ENCODE assay signal across 9 mouse cellular contexts in the genomic region with DNA sequence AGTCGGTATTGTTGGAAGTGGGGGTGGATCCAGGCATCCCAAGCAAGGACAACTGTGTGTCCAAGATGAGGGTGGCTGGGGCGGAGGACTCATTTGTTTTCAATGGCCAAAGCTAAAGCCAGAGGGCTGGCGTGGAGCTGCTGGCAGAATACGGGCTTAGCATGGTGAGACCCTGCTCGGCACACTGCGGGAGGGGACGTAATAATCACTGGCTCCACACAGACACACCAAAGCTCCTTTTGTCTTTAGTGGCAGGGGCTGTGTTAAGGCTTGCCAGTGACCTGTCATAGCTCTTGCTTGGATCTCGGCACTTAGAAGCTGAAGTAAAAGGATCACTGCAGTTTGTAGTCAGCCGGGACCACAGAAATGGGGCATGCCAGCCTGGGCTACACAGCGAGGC.
DNase-seq lines count a peak whose midpoint lies in the region; ATAC-seq and TF ChIP-seq lines count a peak whose summit lies in the region.
"Had no signal": no experiment of that assay in that cellular context is flagged by ENCODE, and none has a peak within 500 bp of the region (broad histone marks: within the 10 kb centered on the region; RNA-seq: fewer than 3 reads in every experiment).

No protein-coding gene starts in this region.

- H3K27ac ChIP-seq in heart, embryonic 14.5 days (replicated peaks in 1 of 2; ENCODE audit: control insufficient read depth in 1 of 2, insufficient read depth in 1 of 2, low read depth in 2 of 2, low read length in 2 of 2) = peak overlapping the region; percentile 46 to 86
- peak overlapping the region; percentile 21; the same call in 1 of the 2 replicates for H3K27ac ChIP-seq in forebrain, embryonic 16.5 days (ENCODE audit: low read length)
- H3K27ac ChIP-seq in liver, embryonic 16.5 days (ENCODE audit: low read length) = peak overlapping the region; percentile 20; the same call in 1 of the 2 replicates

- peak overlapping the region; percentile 59 for H3K9ac ChIP-seq in heart, embryonic 14.5 days (ENCODE audit: low read length)
- peak overlapping the region; percentile 11; the same call in 1 of the 2 replicates for H3K9ac ChIP-seq in forebrain, embryonic 16.5 days (replicated peaks; ENCODE audit: low read depth, low read length)
- no peak overlapping the region for H3K9ac ChIP-seq in liver, embryonic 16.5 days (ENCODE audit: low read depth, low read length)

- H3K9me3 ChIP-seq in heart, embryonic 14.5 days (ENCODE audit: control insufficient read depth, low read length) = no peaks in the 10 kb centered on the region
- no peaks in the 10 kb centered on the region for H3K9me3 ChIP-seq in G1E (replicated peaks)
- no peaks in the 10 kb centered on the region for H3K9me3 ChIP-seq in forebrain, embryonic 16.5 days (ENCODE audit: control insufficient read depth, low read length)
- H3K9me3 ChIP-seq in liver, embryonic 16.5 days (replicated peaks; ENCODE audit: control insufficient read depth, low read length) = no peaks in the 10 kb centered on the region

- no peak for DNase-seq in heart, adult 8-10 months (ENCODE audit: low spot score)
- DNase-seq in G1E (ENCODE audit: low spot score) = no peak
- DNase-seq in right cerebral cortex, postnatal 36 days (ENCODE audit: low spot score in 2 of 2) = no peak
- DNase-seq in left cerebral cortex, adult 9 months (ENCODE audit: low spot score in 2 of 2) = no peak
- DNase-seq in kidney, adult 9 months = no peak
- DNase-seq: right cerebral cortex, adult 18-20 months had no signal

- TF ChIP-seq CTCF in G1E (IDR thresholded peaks at IDR 0.05; ENCODE audit: low read depth, low read length) = no peak

- H3K4me2 ChIP-seq in heart, embryonic 14.5 days (ENCODE audit: low read length) = peak overlapping the region; percentile 61; the same call in 1 of the 2 replicates
- H3K4me2 ChIP-seq in forebrain, embryonic 16.5 days (ENCODE audit: low read length) = peak overlapping the region; percentile 30
- no peak overlapping the region for H3K4me2 ChIP-seq in liver, embryonic 16.5 days (ENCODE audit: low read depth, low read length)

- no peaks in the 10 kb centered on the region for H3K27me3 ChIP-seq in heart, embryonic 14.5 days (ENCODE audit: control insufficient read depth, insufficient read depth, low read length)
- H3K27me3 ChIP-seq in G1E (ENCODE audit: insufficient read depth, low read length) = no peaks in the 10 kb centered on the region
- H3K27me3 ChIP-seq in forebrain, embryonic 16.5 days (replicated peaks; ENCODE audit: control insufficient read depth, insufficient read depth, low read length) = no peaks in the 10 kb centered on the region
- no peaks in the 10 kb centered on the region for H3K27me3 ChIP-seq in liver, embryonic 16.5 days (ENCODE audit: control insufficient read depth, insufficient read depth, low read depth, low read length)

- peaks cover 31% of the 10 kb centered on the region; the same call in 1 of the 2 replicates for H3K36me3 ChIP-seq in heart, embryonic 14.5 days (ENCODE audit: control insufficient read depth, insufficient read depth, low read length)
- H3K36me3 ChIP-seq in G1E (replicated peaks) = peaks cover 70% of the 10 kb centered on the region
- no peaks in the 10 kb centered on the region for H3K36me3 ChIP-seq in forebrain, embryonic 16.5 days (ENCODE audit: control insufficient read depth, insufficient read depth)
- H3K36me3 ChIP-seq in liver, embryonic 16.5 days (ENCODE audit: control insufficient read depth, insufficient read depth) = no peaks in the 10 kb centered on the region

- 32% methylated on average over 10 of the region's 10 CpGs for WGBS in heart, embryonic 14.5 days
- 14% methylated on average over 10 of the region's 10 CpGs for WGBS in forebrain, embryonic 16.5 days
- WGBS in liver, embryonic 16.5 days (ENCODE audit: insufficient replicate concordance) = 72% methylated on average over 10 of the region's 10 CpGs

- H3K4me3 ChIP-seq in heart, embryonic 14.5 days (ENCODE audit: control insufficient read depth in 1 of 2, insufficient read depth in 1 of 2, low read depth in 1 of 2, low read length in 2 of 2) = no peak overlapping the region
- H3K4me3 ChIP-seq in G1E (ENCODE audit: low read depth, low read length) = peak overlapping the region; percentile 35; the same call in 1 of the 2 replicates
- H3K4me3 ChIP-seq in forebrain, embryonic 16.5 days (replicated peaks; ENCODE audit: low read length) = no peak overlapping the region
- no peak overlapping the region for H3K4me3 ChIP-seq in liver, embryonic 16.5 days (ENCODE audit: low read depth, low read length)

- no peak for ATAC-seq in heart, embryonic 14.5 days (ENCODE audit: insufficient number of reproducible peaks, insufficient read depth, low FRiP score, low read depth)
- no peak for ATAC-seq in G1E (ENCODE audit: extremely low read depth, insufficient number of reproducible peaks, low FRiP score, poor library complexity, severe bottlenecking)
- peak; percentile 74 for ATAC-seq in forebrain, embryonic 16.5 days
- ATAC-seq in liver, embryonic 16.5 days (ENCODE audit: low read depth) = no peak

- H3K4me1 ChIP-seq in heart, embryonic 14.5 days (ENCODE audit: control insufficient read depth in 2 of 2, insufficient read depth in 2 of 2, low read length in 2 of 2) = peaks cover 45 to 80% of the 10 kb centered on the region in 2 experiments
- peaks cover 76% of the 10 kb centered on the region for H3K4me1 ChIP-seq in G1E (ENCODE audit: insufficient read depth, low read depth, low read length)
- peaks cover 29% of the 10 kb centered on the region for H3K4me1 ChIP-seq in forebrain, embryonic 16.5 days (replicated peaks; ENCODE audit: control insufficient read depth, insufficient read depth, low read length)
- peaks cover 44% of the 10 kb centered on the region for H3K4me1 ChIP-seq in liver, embryonic 16.5 days (ENCODE audit: control insufficient read depth, low read depth, low read length)
